Mouse (Mus musculus): ENCODE data around the gene Fus.
A peak's percentile ranks its signal among the peaks of the same experiment; 100 is the strongest.
"Not testable (repeated sequence)": the region's sequence is repeated elsewhere in the genome, so short reads cannot be mapped to it uniquely, and the experiment has no call there.

The Fus gene

DNA sequence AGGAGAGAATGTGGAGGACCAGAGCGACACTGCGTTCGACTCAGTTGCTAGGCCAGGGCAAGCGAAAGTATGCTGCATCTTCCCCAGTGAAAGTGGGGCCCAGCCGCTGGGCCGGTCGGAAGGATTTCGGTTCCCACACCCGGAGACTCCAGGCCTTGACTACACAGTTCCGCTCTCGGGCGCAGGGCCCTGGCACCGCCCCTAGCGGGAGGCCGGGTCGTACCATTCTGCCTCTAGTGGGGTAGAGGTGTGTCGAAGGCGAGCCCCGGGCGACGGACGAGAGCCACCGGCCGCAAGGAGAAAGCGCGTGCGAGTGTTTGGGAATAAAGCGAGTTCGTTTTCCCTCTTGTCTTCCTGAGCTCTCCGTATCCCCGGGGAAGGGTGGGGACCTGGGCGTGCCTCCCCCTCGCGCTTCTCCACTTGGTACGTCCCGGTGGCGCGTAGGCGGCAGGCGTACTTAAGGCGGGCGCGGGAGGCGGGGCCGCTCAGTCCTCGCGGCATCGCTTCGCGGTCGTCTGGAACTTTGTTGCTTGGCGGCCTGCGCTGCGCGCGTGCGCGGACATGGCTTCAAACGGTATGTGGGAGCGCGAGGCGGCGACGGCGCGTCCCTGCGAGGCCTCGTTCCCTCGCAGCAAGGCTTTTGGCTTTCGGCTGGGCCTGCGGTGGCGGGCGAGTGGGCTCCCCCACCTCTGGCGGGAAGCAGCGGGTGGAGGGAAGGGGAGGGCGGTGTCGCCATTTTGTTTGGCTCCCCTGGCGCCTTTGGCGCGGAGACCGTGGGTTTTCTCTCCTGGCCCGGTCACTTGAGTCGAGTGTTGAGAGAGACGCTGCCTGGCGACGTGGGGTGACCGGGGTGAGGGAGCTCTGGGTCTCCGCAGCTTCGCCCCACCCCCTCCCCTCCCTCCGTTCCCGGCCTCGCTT is at the start of gene Fus:
Gene Fus, plus strand, starts transcription at position 454 of the 918 bp plus-strand sequence.
- peak; percentile 97 for DNase-seq

DNA sequence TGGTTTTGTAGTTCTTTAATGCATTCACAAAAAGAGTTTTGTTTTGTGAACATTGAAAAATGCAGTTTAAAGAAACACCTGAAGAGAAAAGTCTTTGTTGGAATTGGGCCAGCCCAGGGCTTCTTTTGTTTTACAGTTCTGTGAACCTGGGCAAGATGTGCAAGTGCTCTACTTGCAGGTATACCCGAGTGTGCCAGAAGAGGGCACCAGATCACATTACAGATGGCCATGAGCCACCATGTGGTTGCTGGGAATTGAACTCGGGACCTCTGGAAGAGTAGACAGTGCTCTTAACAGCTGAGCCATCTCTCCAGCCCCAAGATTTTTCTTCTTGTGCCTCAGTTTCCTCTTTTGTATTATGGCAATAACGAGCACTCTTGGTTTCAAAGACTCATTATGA is 49.1 kb upstream of the Fus start:
- peak; percentile 75 for DNase-seq

DNA sequence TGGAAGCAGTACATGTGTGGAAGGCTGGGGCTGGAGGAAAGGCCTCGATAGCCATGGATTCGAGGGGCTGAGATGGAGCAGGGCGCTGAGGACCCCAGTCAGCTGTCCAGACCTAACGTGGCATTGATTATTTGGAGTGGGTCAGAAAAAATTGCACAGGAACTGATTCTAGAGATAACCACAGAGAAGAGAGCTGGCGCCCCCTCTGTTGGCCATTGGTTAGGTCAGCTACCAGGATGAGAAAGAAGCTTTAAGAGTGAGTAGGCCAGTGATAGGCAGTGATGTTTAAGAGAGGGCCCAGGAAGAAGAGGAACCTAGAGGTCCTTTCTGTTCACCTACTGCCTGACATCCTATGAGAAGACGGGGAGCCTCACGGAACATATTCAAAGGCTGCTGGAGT is 48.0 kb upstream of the Fus start:
- peak; percentile 36 for DNase-seq

DNA sequence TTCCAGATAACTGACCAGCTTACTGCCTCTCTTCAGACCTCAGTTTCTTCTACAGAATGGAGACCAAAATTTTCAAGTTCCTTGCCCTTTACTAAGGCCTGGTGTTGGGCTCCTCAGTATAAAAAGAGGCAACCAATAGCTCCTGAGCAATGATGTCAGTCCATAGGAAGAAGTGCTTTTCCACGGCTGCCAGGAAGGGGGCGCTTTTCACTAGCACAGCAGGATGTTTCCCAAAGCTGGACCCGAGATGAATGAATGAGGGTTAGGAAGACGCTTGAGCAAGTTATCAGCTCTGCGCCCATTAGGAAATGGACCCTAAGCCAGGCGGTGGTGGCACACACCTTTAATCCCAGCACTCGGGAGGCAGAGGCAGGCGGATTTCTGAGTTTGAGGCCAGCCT is 45.7 kb upstream of the Fus start:
- peak; percentile 53 for DNase-seq

DNA sequence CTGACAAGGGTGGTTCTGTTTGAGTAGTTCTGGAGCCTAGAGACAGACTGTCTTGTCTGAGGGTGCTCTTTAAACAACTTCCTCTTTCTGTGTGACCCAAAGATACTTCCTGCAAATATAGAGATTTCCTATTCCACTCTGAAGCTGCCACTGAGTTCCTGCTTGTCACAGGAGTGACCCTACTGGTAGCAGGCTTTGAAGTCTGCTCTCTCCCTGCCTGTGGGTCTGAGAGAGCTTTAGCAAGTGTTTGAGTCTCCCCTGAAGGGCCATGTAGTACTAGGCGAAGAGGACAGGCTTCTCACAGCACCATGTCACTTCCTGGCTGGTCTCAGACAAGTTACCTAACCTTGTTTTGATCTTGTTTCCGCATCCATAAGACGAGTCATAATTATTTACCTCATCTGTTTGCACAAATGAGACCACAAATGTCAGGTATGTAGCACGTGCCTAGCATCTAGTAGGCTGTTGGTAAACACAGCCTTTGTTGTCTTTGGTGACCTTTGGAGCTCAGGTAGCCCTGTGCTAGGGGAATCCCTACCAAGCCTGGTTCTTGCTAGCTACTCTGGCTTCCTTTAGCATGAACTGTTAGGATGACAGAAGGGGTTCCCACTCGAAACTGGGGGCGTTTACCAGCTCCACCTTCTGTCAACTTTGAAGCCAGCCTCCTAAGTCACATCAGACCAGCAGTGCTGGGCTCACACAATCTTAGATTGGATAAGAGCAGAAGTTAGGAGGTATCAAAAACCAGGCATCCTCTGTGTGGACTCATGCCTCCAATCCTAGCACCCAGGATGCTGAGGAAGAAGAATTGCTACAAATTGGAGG is 44.6 kb upstream of the Fus start:
- no peak for DNase-seq

DNA sequence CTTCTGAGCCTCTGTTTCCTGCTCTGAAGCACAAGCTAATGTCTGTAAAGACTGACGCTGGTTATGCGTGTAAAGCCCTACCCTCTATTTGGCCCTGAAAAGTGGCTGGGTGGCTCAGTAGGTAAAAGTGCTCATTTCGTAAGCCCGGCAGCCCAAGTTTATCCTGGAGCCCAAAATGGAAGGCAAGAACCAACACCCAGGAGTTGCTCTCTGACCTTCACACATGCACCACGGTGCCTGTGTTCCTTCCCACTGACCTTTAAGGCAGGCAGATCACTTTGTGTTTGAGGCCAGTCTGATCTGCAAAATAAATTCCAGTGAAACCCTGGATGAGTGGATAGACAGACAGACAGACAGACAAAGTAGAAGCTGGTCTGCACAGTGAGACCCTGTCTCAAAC is 43.5 kb upstream of the Fus start:
- DNase-seq = peak; percentile 44

DNA sequence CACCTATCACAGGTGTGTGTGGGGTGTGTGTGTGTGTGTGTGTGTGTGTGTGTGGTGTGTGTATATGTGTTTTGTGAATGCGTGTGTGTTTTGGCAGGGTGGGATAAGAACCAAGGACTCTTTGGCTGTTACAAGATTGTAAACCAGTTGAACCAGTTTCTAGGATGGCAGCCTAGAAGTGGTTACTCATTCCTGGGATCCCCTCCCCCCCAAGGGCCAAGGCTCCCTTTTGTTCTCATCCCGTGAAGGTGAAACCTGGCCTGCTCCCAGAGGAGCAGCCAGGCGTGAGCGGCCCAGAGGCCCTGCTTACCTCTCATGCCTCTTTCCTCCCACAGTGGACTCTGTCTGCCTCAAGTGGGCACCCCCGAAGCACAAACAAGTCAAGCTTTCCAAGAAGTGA is 42.0 kb upstream of the Fus start:
- peak; percentile 85 for DNase-seq

DNA sequence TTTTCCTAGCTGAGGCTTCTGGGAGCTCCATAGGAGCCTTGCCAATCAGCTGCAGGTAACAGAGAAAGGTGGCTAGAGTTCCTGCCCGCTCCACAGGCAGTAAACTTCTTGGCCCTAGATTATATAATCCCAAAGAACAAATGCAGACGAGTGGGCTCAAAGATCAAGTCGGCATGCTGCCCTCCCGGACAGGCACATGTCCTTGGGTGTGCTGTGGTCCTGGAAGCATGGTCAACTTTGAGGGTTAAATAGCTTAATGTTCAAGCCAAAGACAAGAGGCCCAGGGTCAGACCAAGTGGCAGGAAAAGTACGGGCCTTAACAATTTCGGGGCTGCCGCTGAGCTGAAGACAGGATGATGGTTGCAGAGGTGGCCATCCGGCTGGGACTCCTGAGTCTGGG is 41.2 kb upstream of the Fus start:
- DNase-seq = peak; percentile 76

DNA sequence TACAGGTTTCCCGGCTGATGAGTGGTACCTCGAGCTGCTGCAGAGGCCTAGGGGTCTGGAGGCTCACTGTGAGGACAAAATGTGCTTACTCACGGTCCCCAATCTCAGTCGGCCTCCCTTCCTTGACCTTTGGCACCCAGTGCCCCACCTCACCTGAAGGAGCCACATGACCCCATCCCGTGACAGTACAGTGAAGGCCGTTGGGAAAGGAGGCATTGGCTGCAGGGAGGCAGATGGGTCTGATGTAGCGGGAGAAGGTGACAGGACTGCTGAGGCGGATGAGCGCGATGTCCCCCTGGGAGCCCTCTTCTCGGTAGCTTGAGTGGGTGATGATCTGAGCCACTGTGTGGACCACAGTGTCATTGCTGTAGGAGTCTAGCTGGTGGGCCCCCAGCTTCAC is 40.4 kb upstream of the Fus start:
- DNase-seq = peak; percentile 82

DNA sequence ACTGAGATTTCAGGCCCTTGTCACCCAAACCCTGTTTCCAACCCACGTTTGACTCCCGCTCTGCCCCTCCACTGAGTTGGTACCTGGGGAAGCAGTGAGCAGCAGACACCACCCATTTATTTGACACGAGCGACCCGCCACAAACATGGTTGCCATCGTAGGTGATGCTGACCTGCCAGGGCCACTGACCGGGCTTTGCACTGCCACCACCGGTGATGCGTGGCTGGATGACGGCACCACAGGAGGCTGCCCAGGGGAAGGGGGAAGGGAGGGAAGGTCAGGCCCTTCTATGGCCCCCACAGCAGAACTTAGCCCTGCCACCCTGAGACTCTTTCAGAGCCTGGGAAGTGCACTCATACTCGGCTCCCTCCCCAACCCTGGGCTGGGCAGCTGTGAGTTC is 39.5 kb upstream of the Fus start:
- peak; percentile 54 for DNase-seq

DNA sequence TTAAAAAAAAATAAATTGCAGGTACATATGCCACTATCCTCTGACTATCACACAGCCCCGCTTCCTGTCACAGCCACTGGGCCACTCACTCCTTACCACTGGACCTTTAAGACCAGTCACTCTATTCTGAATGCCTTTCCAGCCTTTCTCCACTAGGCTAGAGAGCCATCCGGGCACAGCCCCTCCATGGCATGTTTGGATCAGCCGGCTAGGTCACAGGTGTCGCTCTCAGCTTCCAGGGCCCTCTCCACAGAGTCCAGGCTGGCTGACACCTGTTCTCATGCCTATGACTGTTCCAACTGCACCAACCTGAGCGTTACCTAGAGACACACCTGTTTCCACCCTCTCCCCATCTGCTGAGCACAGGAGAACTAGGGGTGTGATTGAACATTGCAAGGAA is 38.7 kb upstream of the Fus start:
- peak; percentile 58 for DNase-seq

DNA sequence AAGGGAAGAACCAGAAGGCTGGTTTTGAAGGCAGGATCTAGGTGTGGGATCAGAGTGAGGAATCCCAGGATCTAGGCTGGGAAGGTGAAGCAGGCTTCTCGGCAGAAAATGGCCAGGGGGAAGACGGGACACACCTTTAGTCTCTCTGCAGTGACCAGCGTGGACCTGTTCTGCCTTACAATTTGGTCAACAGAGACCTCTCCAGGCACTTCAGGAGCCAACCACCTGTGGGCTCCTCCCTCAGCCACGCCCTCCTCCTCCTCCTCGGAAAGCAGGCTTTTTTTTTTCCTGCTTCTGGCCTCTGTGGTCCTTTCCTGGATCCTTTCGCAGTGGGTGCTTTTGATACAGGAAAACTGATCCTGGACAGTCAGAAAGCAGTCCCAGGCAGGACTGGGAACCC is 37.3 kb upstream of the Fus start, which contains the start of gene Prss8:
Gene Prss8, minus strand, starts transcription at position 182 of the 400 bp plus-strand sequence.
- peak; percentile 92 for DNase-seq

DNA sequence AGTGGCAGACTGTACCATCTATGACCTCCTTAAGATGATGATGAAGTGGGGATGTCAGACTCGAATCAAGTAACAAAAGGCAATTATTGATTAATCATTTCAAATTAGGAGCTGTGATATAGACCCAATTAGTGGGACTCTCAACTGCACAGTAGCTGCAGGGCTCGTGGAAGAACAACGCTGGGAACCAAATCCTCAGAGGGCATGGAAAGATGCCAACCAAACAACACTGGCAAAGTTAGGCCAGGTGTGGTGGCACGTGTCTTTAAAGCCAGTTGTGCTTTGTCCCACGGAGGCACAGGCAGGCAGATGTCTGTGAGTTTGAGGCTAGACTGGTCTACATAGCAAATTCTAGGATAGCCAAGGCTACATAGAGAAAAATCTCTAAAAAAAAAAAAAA is 36.6 kb upstream of the Fus start:
- DNase-seq = peak; percentile 25

DNA sequence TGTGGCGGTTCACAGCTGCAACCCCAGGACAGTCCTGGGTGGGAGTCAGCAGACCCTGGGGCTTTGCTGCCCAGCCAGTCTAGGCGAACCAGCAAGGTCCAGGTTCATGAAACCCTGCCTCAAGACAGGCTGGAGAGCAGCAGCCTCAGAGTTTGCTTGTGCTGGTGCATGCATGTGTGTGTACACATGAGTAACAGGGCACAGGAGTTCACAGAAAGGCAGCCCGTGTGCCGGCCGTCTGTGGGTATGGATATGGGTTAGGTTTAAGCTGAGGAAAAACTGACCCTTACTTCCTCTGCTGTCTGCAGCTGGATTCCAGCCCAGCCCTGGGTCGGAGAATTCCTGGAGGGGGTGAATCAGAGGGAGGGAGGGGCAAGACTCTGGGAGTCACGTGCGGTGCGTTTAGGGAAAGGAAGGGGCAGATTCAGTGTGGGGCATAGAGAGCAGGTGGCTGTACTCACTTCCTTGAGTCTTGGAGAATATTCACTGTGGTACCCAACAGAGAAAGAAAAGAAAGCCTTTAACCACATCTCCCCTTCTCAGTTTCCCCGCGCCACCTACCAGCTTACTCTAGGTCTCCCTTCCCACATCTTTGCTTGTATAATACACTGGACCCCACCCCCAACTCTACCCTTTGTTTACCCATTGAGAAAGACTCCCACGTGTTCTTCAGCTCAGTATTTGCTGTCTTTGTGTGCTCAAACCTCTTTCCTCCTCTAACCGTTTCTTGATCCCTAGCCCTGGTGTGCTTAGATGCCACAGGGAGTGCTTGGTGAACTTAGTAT is 35.7 kb upstream of the Fus start:
- peak; percentile 74 for DNase-seq

DNA sequence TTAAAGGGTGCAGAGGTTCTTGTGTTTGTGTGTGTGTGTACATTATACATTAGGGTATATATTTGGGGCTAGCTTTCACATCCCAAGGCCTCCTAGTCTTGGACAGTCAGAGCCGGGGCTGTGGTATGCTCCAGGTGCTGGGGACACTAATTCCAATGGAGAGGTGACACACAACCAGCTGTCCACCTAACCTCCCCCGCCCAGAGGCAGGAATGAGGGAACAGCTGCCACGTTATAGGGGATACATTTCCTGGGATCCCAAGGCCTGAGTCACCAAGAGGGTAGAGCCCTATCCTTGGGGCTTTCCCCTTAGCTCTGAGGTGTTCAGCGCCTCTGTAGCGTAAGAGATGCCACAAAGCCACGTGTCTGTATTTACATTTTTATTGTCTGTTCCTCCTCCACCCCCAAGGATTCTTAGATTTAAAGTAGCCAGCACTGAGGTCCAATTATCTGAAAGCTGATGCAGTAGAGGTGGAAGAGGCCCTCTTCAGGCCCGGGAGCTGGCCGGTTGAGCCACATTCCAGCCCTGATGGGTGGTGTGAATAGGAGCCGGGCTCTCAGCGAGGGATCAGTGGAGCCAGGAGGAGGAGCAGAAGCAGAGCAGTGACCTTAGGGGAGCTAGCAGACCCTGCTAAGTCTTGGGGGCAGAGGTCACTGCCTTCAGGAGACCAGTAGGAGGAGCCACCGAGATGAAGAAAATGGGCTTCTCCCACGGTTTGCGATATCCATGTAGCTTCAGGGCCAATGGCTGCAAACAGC is 34.8 kb upstream of the Fus start:
- peak; percentile 48 for DNase-seq

DNA sequence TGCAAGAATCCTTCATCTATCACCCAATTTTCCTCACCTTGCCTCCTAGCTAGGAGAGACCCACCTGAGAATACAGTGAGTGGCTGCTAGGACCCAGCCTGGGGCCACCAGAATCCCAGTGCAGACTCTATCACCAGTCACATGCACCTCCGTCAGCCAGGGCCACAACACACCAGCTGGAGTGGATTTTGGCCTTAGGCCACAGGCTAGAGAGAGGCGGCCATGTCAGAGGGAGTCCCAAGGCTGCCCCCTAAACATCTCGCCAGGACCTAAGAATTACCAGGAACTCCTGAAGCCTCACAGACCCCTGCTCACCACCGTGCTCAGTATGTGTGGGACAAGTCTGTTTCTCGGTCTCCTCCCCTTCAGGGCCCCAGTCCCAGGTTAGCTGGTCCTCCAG is 33.2 kb upstream of the Fus start:
- no peak for DNase-seq

DNA sequence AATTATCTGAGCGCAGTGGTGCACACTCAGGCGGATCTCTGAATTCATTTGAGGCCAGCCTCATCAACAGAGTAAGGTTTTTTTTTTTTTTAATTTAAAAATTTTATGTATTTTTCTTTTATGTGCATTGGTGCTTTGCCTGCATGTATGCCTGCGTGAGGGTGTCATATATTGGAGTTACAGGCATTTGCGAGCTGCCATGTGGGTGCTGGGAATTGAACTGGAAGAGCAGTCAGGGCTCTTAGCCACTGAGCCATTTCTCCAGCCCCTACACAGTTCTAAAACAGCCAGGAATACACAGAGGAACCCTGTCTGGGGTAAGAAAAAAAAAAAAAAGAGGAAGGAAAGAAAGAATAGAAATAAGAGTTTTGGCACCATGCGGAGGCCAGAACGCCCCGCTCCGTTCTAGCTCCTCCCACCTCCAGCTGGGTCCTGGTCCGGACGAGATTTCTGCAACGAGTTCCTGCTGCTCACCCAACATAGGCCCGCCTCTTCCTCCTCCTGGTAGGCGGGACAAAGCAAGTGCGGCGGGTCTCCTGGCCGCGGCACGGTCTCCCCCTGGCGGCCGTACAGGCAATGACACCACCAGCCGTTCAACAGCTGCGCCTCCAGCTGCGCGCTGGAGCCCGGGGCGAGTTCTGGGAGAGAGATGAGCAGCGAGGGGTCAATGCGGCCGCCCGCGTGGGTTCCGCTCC is 32.1 kb upstream of the Fus start:
- peak; percentile 96 for DNase-seq

DNA sequence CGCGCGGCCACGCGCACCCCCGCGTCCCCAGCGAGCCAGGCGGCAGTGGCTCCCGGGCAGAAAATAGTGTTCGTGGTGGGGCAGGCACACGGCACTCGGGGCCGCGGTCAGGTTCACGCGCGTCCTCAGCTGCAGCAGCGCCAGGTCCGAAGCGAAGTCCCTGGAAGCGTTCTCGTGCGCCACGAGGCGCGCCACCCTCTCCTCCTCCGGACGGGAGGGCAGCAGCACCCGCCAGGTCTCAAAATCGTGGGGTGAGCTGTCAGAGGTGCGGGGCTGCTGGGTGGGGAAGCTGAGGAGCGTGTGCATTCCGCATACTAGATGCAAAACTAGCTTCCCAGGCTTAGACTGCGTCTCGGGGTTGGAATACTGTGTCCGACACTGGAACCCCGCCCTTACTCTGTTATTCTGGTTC is 31.5 kb upstream of the Fus start:
- DNase-seq = no peak

DNA sequence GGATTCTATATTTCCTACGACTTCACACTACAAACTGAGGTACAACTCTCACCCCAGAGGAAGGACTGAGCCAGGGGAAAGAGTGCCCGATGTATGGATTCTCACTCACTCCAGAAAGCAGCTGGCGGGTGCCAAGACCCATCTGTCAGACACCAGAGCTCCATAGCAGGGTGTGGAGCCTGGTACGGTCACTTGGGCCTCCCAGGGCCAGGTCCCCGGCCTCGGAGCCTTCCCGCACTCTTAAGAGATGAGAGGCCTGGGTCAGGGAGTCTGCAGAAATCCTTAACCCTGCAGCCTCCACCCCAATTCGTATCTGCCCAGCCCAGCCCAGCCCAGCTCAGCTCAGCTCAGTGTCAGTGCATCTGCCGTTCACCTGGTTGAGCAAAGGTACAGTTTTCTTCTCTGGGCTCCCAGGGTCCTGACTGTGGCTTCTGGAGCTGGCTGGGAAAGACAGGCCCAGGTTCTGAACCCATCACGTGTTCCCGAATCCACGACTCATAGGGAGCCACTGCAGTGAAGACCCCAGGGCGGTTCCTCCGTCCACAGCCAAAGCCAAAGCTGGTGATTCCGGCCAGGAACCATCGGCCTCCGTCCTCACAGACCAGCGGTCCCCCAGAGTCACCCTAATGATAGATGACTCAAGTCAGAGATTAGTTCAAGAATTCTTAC is 30.9 kb upstream of the Fus start:
- no peak for DNase-seq

DNA sequence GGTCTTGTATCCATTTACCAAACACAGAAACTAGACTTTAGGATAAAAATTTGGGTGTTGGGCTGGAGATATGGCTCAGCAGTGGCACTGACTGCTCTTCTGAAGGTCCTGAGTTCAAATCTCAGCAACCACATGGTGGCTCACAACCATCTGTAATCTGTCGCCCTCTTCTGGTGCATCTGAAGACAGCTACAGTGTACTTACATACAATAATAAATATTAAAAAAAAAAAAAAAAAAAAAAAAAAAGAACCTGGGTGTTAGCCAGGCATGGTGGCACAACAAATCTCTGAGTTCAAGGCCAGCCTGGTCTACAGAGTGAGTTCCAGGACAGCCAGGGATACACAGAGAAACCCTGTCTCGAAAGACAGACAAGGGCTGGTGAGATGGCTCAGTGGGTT is 25.2 kb upstream of the Fus start:
- DNase-seq = not testable (repeated sequence)

DNA sequence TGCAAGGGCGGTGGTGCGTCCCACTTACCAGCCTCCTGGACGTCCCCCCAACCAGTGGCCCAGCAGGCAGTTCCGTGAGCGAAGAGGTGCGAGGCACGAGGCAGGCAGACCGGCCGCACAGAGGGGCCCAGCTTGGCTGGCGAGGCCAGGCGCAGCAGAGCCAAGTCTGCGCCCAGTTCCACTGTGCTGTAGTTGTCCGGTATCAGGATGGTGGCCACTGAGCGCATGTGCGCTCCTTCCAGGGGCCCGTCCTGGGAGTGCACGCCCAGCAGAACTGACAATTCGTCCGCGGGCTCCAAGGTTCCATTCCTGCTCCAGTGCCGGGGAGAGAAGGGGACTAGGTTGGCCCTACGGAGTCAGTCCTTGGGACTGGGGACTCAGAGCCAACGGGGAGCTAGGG is 22.6 kb upstream of the Fus start:
- no peak for DNase-seq
